27 mouse cellular contexts compared by ENCODE assay signal in the genomic region with DNA sequence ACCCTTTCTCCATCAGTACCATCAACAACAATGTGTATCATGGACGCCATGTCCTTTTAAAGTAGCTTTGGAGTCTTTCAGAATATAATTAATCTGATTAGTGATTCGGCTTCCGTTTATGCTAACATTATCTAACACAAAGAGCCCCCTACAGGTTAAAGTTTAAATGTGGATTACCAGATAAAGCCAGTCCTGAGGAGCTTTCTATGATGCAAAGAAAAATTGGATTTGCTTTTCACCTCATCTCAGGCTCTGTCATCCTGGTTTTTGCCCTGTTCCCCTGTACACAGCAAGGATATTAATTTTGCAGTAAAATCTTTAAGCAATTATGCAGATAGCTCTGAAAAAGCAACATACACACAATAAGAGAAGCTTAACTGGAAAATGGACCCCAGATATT.
A peak's percentile ranks its signal among the peaks of the same experiment; 100 is the strongest.
DNase-seq lines count a peak whose midpoint lies in the region; ATAC-seq and TF ChIP-seq lines count a peak whose summit lies in the region.
"Had no signal": no experiment of that assay in that cellular context is flagged by ENCODE, and none has a peak within 500 bp of the region (broad histone marks: within the 10 kb centered on the region; RNA-seq: fewer than 3 reads in every experiment).

No protein-coding gene starts in this region.

- H3K27ac ChIP-seq in hindbrain, embryonic 14.5 days, result no peak overlapping the region
- H3K27ac ChIP-seq in hindbrain, embryonic 13.5 days, result no peak overlapping the region
- H3K27ac ChIP-seq in midbrain, embryonic 13.5 days, result no peak overlapping the region
- H3K27ac ChIP-seq in midbrain, embryonic 16.5 days (ENCODE audit: low read length), result no peak overlapping the region
- no peak overlapping the region for H3K27ac ChIP-seq in midbrain, postnatal 0 days (ENCODE audit: low read depth, low read length)
- H3K27ac ChIP-seq: embryonic facial prominence, embryonic 13.5 days; forebrain, embryonic 12.5 days; hindbrain, embryonic 15.5 days; kidney, embryonic 15.5 days; liver, embryonic 12.5 days; macrophage had no signal

- no peak for ATAC-seq in hindbrain, embryonic 14.5 days (ENCODE audit: low FRiP score)
- no peak for ATAC-seq in hindbrain, embryonic 13.5 days (ENCODE audit: low FRiP score)
- ATAC-seq in midbrain, embryonic 13.5 days, result peak; percentile 45; the same call in 1 of the 2 replicates
- ATAC-seq in midbrain, embryonic 16.5 days, result no peak; the same call in 1 of the 2 replicates
- ATAC-seq in midbrain, postnatal 0 days (ENCODE audit: low FRiP score), result no peak
- ATAC-seq: liver, embryonic 12.5 days; liver, postnatal 0 days had no signal

- no peaks in the 10 kb centered on the region for H3K9me3 ChIP-seq in hindbrain, embryonic 14.5 days (ENCODE audit: control insufficient read depth, low read length)
- H3K9me3 ChIP-seq in hindbrain, embryonic 13.5 days, result no peaks in the 10 kb centered on the region
- no peaks in the 10 kb centered on the region for H3K9me3 ChIP-seq in midbrain, embryonic 13.5 days
- no peaks in the 10 kb centered on the region for H3K9me3 ChIP-seq in midbrain, embryonic 16.5 days (replicated peaks; ENCODE audit: control insufficient read depth, low read length, poor library complexity, severe bottlenecking)
- no peaks in the 10 kb centered on the region for H3K9me3 ChIP-seq in midbrain, postnatal 0 days (ENCODE audit: low read length)
- H3K9me3 ChIP-seq: embryonic facial prominence, embryonic 13.5 days; forebrain, embryonic 12.5 days; hindbrain, embryonic 15.5 days; kidney, embryonic 15.5 days; liver, embryonic 12.5 days had no signal

- 26% methylated on average over 3 of the region's 3 CpGs for whole genome bisulfite sequencing in hindbrain, embryonic 14.5 days
- WGBS in hindbrain, embryonic 13.5 days, result 26% methylated on average over 3 of the region's 3 CpGs
- WGBS in midbrain, embryonic 13.5 days, result 13% methylated on average over 3 of the region's 3 CpGs
- 11% methylated on average over 3 of the region's 3 CpGs for WGBS in midbrain, embryonic 16.5 days
- WGBS in midbrain, postnatal 0 days, result 10% methylated on average over 3 of the region's 3 CpGs

- no peak overlapping the region for H3K9ac ChIP-seq in hindbrain, embryonic 14.5 days
- no peak overlapping the region for H3K9ac ChIP-seq in hindbrain, embryonic 13.5 days
- no peak overlapping the region for H3K9ac ChIP-seq in midbrain, embryonic 13.5 days (replicated peaks)
- H3K9ac ChIP-seq in midbrain, embryonic 16.5 days (ENCODE audit: low read depth, low read length), result no peak overlapping the region
- H3K9ac ChIP-seq in midbrain, postnatal 0 days (replicated peaks; ENCODE audit: low read length, poor library complexity, severe bottlenecking), result no peak overlapping the region
- H3K9ac ChIP-seq: embryonic facial prominence, embryonic 13.5 days; forebrain, embryonic 12.5 days; hindbrain, embryonic 15.5 days; kidney, embryonic 15.5 days; liver, embryonic 12.5 days; liver, postnatal 0 days had no signal

- H3K27me3 ChIP-seq in hindbrain, embryonic 14.5 days (ENCODE audit: control insufficient read depth, insufficient read depth, low read length), result 0 out of 2 replicates have a peak, but pooled peaks cover 7% of the 10 kb centered on the region
- H3K27me3 ChIP-seq in hindbrain, embryonic 13.5 days, result 0 out of 2 replicates have a peak, but pooled peaks cover 8% of the 10 kb centered on the region
- H3K27me3 ChIP-seq in midbrain, embryonic 13.5 days, result peaks cover 14% of the 10 kb centered on the region
- no peaks in the 10 kb centered on the region for H3K27me3 ChIP-seq in midbrain, embryonic 16.5 days (ENCODE audit: control insufficient read depth, insufficient read depth, low read depth, low read length)
- H3K27me3 ChIP-seq in midbrain, postnatal 0 days (ENCODE audit: insufficient read depth, low read length), result peaks cover 3% of the 10 kb centered on the region; the same call in 1 of the 2 replicates
- H3K27me3 ChIP-seq: embryonic facial prominence, embryonic 13.5 days; forebrain, embryonic 12.5 days; hindbrain, embryonic 15.5 days; kidney, embryonic 15.5 days; liver, embryonic 12.5 days had no signal

- H3K4me3 ChIP-seq in hindbrain, embryonic 14.5 days (replicated peaks; ENCODE audit: low read length), result no peak overlapping the region
- no peak overlapping the region for H3K4me3 ChIP-seq in hindbrain, embryonic 13.5 days
- H3K4me3 ChIP-seq in midbrain, embryonic 13.5 days (replicated peaks), result no peak overlapping the region
- no peak overlapping the region for H3K4me3 ChIP-seq in midbrain, embryonic 16.5 days (ENCODE audit: low read depth, low read length)
- no peak overlapping the region for H3K4me3 ChIP-seq in midbrain, postnatal 0 days (ENCODE audit: low read depth, low read length)
- H3K4me3 ChIP-seq: embryonic facial prominence, embryonic 13.5 days; forebrain, embryonic 12.5 days; hindbrain, embryonic 15.5 days; kidney, embryonic 15.5 days; liver, embryonic 12.5 days had no signal

- no peaks in the 10 kb centered on the region for H3K36me3 ChIP-seq in hindbrain, embryonic 14.5 days (replicated peaks; ENCODE audit: control insufficient read depth, insufficient read depth)
- H3K36me3 ChIP-seq in hindbrain, embryonic 13.5 days, result no peaks in the 10 kb centered on the region
- no peaks in the 10 kb centered on the region for H3K36me3 ChIP-seq in midbrain, embryonic 13.5 days
- no peaks in the 10 kb centered on the region for H3K36me3 ChIP-seq in midbrain, embryonic 16.5 days (ENCODE audit: control insufficient read depth, insufficient read depth, low read length)
- H3K36me3 ChIP-seq in midbrain, postnatal 0 days (ENCODE audit: insufficient read depth, low read length), result no peaks in the 10 kb centered on the region
- H3K36me3 ChIP-seq: embryonic facial prominence, embryonic 13.5 days; forebrain, embryonic 12.5 days; hindbrain, embryonic 15.5 days; kidney, embryonic 15.5 days; liver, embryonic 12.5 days had no signal

- peak; percentile 29 for DNase-seq in embryo, embryonic 11 days
- DNase-seq in embryo, embryonic 10 days (ENCODE audit: low spot score), result no peak
- peak; percentile 50 for DNase-seq in hindbrain, embryonic 14.5 days (ENCODE audit: low spot score)
- no peak for DNase-seq in midbrain, postnatal 0 days (ENCODE audit: low spot score)
- DNase-seq in natural killer cell, adult 2 months (ENCODE audit: low spot score in 2 of 2), result no peak
- DNase-seq: adrenal gland, postnatal 14 days; cerebellum, adult 11 months; cerebellum, adult 9-10 months; gastrocnemius, postnatal 14 days; heart, postnatal 36 days; kidney, adult 18-20 months; kidney, postnatal 25 days; left cerebral cortex, postnatal 4 days; liver, postnatal 0 days; right cerebral cortex, postnatal 4 days; thymus, adult 2 months; thymus, postnatal 36 days had no signal

- H3K4me1 ChIP-seq in hindbrain, embryonic 14.5 days (replicated peaks; ENCODE audit: control insufficient read depth, insufficient read depth, low read length), result no peaks in the 10 kb centered on the region
- H3K4me1 ChIP-seq in hindbrain, embryonic 13.5 days (replicated peaks), result no peaks in the 10 kb centered on the region
- no peaks in the 10 kb centered on the region for H3K4me1 ChIP-seq in midbrain, embryonic 13.5 days (replicated peaks)
- H3K4me1 ChIP-seq in midbrain, embryonic 16.5 days (ENCODE audit: control insufficient read depth, insufficient read depth, low read length), result no peaks in the 10 kb centered on the region
- H3K4me1 ChIP-seq in midbrain, postnatal 0 days (ENCODE audit: insufficient read depth, low read length), result no peaks in the 10 kb centered on the region
- H3K4me1 ChIP-seq: embryonic facial prominence, embryonic 13.5 days; hindbrain, embryonic 15.5 days; kidney, embryonic 15.5 days; liver, embryonic 12.5 days had no signal

- TF ChIP-seq CTCF in midbrain, postnatal 0 days (IDR thresholded peaks at IDR 0.05), result peak; percentile 28; the same call in 1 of the 2 replicates

- H3K4me2 ChIP-seq in hindbrain, embryonic 14.5 days (replicated peaks), result no peak overlapping the region
- H3K4me2 ChIP-seq in hindbrain, embryonic 13.5 days, result no peak overlapping the region
- H3K4me2 ChIP-seq in midbrain, embryonic 13.5 days (replicated peaks), result no peak overlapping the region
- no peak overlapping the region for H3K4me2 ChIP-seq in midbrain, embryonic 16.5 days (ENCODE audit: low read length)
- H3K4me2 ChIP-seq in midbrain, postnatal 0 days (ENCODE audit: low read depth, low read length, poor library complexity, severe bottlenecking), result no peak overlapping the region
- H3K4me2 ChIP-seq: embryonic facial prominence, embryonic 13.5 days; forebrain, embryonic 12.5 days; heart, embryonic 11.5 days; hindbrain, embryonic 15.5 days; kidney, embryonic 15.5 days; liver, embryonic 12.5 days had no signal

Comparison
In these comparisons a context has a peak if more than half of its experiments do, and no peak if none do; other contexts are left out.
1. DNase-seq: peak in embryo, embryonic 11 days (single experiment) and hindbrain, embryonic 14.5 days (single experiment); none in embryo, embryonic 10 days (single experiment), midbrain, postnatal 0 days (single experiment) and natural killer cell, adult 2 months (0 of 2).